In the genomic region with DNA sequence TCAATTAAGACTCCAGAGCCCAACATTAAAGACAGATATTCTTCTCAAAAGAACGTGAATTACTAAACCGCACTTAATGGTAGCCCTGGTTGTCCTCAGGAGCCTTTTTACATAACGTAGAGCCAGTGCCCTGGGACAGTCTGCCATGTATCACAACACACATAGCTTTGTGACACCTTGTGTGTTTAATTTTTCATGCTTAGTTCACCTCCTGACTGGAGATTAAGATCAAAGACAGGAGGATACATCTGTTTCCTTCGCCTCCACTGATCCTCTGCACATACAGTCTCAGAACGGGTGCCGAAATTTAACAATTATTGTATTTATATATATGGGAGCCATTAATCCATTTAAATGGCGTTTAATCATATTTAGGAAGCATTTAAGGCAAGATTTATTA, we compare ENCODE assay signal across 21 mouse cellular contexts.
"Had no signal": no experiment of that assay in that cellular context is flagged by ENCODE, and none has a peak within 500 bp of the region (broad histone marks: within the 10 kb centered on the region; RNA-seq: fewer than 3 reads in every experiment).

No protein-coding gene starts in this region.

- H3K27me3 ChIP-seq: heart, embryonic 12.5 days; hindbrain, embryonic 12.5 days; intestine, embryonic 15.5 days; limb, embryonic 13.5 days; limb, embryonic 15.5 days; liver, embryonic 12.5 days had no signal

- H3K9me3 ChIP-seq: heart, embryonic 10.5 days; heart, embryonic 12.5 days; hindbrain, embryonic 12.5 days; intestine, embryonic 15.5 days; limb, embryonic 13.5 days; limb, embryonic 15.5 days; liver, embryonic 12.5 days had no signal

- ATAC-seq: hindbrain, embryonic 16.5 days; inflammation-experienced regulatory T-cells, adult 6 months; intestine, embryonic 15.5 days; intestine, postnatal 0 days; liver, embryonic 12.5 days had no signal

- DNase-seq: gastrocnemius, postnatal 14 days; heart, adult 18-20 months; heart, postnatal 10 days; heart, postnatal 4 days; kidney, adult 18-20 months; kidney, postnatal 10 days; kidney, postnatal 36 days; layer of hippocampus, adult 9-11 months; layer of hippocampus, postnatal 36 days; left cerebral cortex, postnatal 4 days had no signal

- H3K27ac ChIP-seq: heart, embryonic 10.5 days; hindbrain, embryonic 12.5 days; hindbrain, embryonic 14.5 days; intestine, embryonic 15.5 days; limb, embryonic 13.5 days; limb, embryonic 15.5 days; liver, embryonic 12.5 days had no signal

- H3K9ac ChIP-seq: heart, embryonic 12.5 days; hindbrain, embryonic 12.5 days; hindbrain, embryonic 14.5 days; intestine, embryonic 15.5 days; limb, embryonic 13.5 days; limb, embryonic 15.5 days; liver, embryonic 12.5 days had no signal

- H3K4me1 ChIP-seq: heart, embryonic 10.5 days; heart, embryonic 12.5 days; hindbrain, embryonic 12.5 days; intestine, embryonic 15.5 days; limb, embryonic 13.5 days; limb, embryonic 15.5 days; liver, embryonic 12.5 days had no signal

- H3K4me2 ChIP-seq: heart, embryonic 12.5 days; hindbrain, embryonic 12.5 days; hindbrain, embryonic 14.5 days; intestine, embryonic 15.5 days; limb, embryonic 13.5 days; limb, embryonic 15.5 days; liver, embryonic 12.5 days had no signal

- H3K4me3 ChIP-seq: heart, embryonic 10.5 days; heart, embryonic 12.5 days; hindbrain, embryonic 12.5 days; intestine, embryonic 15.5 days; limb, embryonic 13.5 days; limb, embryonic 15.5 days; liver, embryonic 12.5 days had no signal

- H3K36me3 ChIP-seq: heart, embryonic 10.5 days; heart, embryonic 12.5 days; hindbrain, embryonic 12.5 days; intestine, embryonic 15.5 days; limb, embryonic 13.5 days; limb, embryonic 15.5 days; liver, embryonic 12.5 days had no signal
